Mouse (Mus musculus) CH12.LX (cell line): ENCODE data around the gene Pde4d. TPM values are rescaled to one million over a fixed set of nuclear protein-coding genes. Genes with fewer than 3 reads are reported as not detected.

Source experiments
- DNase-seq: peaks from one replicate; pipeline ENCODE4 v3.0.0-alpha.2; 2013; ENCODE audit errors: extremely low read depth
- H3K27ac ChIP-seq: 2 replicates; pipeline ENCODE4 v1.5.1; 2012; ENCODE audit warnings: low read depth, mild to moderate bottlenecking, control low read depth, moderate library complexity; ENCODE audit not compliant: insufficient read depth
- H3K27me3 ChIP-seq: replicated peaks from 2 replicates; pipeline ENCODE3; 2012; ENCODE audit warnings: inconsistent platforms
- H3K36me3 ChIP-seq, 2 experiments: replicated peaks in 1 of 2; 2 replicates each; pipeline versions ENCODE3 to v1.6.1; 2012; ENCODE audit warnings: inconsistent platforms in 1 of 2, low read length in 1 of 2, mild to moderate bottlenecking in 1 of 2, mixed read lengths in 1 of 2, moderate library complexity in 1 of 2; ENCODE audit not compliant: control insufficient read depth in 1 of 2, insufficient read depth in 1 of 2
- H3K4me1 ChIP-seq, 2 experiments: 2 replicates each; pipeline ENCODE4 v1.6.1; 2012; ENCODE audit warnings: inconsistent platforms in 1 of 2, moderate library complexity in 1 of 2; ENCODE audit not compliant: insufficient read depth in 2 of 2, control insufficient read depth in 1 of 2
- H3K4me2 ChIP-seq: 2 replicates; pipeline ENCODE4 v1.6.1; 2012; ENCODE audit warnings: low read depth, mild to moderate bottlenecking, control low read depth; ENCODE audit not compliant: poor library complexity, insufficient read depth, severe bottlenecking
- H3K4me3 ChIP-seq, 3 experiments: fragments of 150-350 bp in 1 of 3; sonication (generic) in 1 of 3; replicated peaks in 1 of 3; 2 replicates each; pipeline versions ENCODE3 to v1.5.1; 2011 to 2012; ENCODE audit warnings: low read depth in 2 of 3, low read length in 2 of 3, mild to moderate bottlenecking in 2 of 3, moderate library complexity in 2 of 3, control low read depth in 1 of 3, improper control_type of control experiment in 1 of 3, inconsistent platforms in 1 of 3, mixed read lengths in 1 of 3; ENCODE audit not compliant: poor library complexity in 1 of 3
- H3K79me2 ChIP-seq: replicated peaks from 2 replicates; pipeline ENCODE4 v1.6.1; 2012; ENCODE audit warnings: mild to moderate bottlenecking, moderate library complexity; ENCODE audit not compliant: control insufficient read depth, poor library complexity, insufficient read depth, severe bottlenecking; ENCODE audit errors: extremely low read depth
- H3K9ac ChIP-seq: 2 replicates; pipeline ENCODE4 v1.6.1; 2012; ENCODE audit warnings: low read depth, mild to moderate bottlenecking, control low read depth, moderate library complexity; ENCODE audit not compliant: insufficient read depth
- H3K9me3 ChIP-seq: replicated peaks from 2 replicates; pipeline ENCODE3; 2012; ENCODE audit warnings: low read length, inconsistent platforms, mixed read lengths
- CTCF ChIP-seq, 2 experiments: IDR thresholded peaks in 1 of 2; conservative IDR thresholded peaks in 1 of 2; 2 replicates each; pipeline ENCODE4 v1.5.1; 2011 to 2012; ENCODE audit warnings: low read depth in 2 of 2, low read length in 2 of 2, improper control_type of control experiment in 1 of 2, inconsistent platforms in 1 of 2, mild to moderate bottlenecking in 1 of 2, moderate library complexity in 1 of 2
- E2F4 ChIP-seq: IDR thresholded peaks from 2 replicates; pipeline ENCODE4 v1.6.1; 2011; ENCODE audit warnings: low read depth, low read length, improper control_type of control experiment; ENCODE audit not compliant: insufficient replicate concordance
- ELF1 ChIP-seq: IDR thresholded peaks from 2 replicates; pipeline ENCODE4 v1.6.1; 2014; ENCODE audit warnings: low read depth, mild to moderate bottlenecking, inconsistent platforms, low read length, improper control_type of control experiment
- EP300 ChIP-seq: IDR thresholded peaks from 2 replicates; pipeline ENCODE4 v1.6.1; 2011; ENCODE audit warnings: low read length, improper control_type of control experiment
- ETS1 ChIP-seq: conservative IDR thresholded peaks from 2 replicates; pipeline ENCODE4 v1.6.1; 2012; ENCODE audit warnings: low read depth, mild to moderate bottlenecking, inconsistent platforms, low read length, improper control_type of control experiment, moderate library complexity
- GABPA ChIP-seq: IDR thresholded peaks from 2 replicates; pipeline ENCODE4 v1.6.1; 2012; ENCODE audit warnings: low read depth, low read length, improper control_type of control experiment, inconsistent platforms; ENCODE audit not compliant: insufficient replicate concordance
- JUND ChIP-seq: conservative IDR thresholded peaks from 2 replicates; pipeline ENCODE4 v1.6.1; 2011; ENCODE audit warnings: low read depth, low read length, improper control_type of control experiment
- MAFK ChIP-seq: IDR thresholded peaks from 2 replicates; pipeline ENCODE4 v1.6.1; 2011; ENCODE audit warnings: low read length, improper control_type of control experiment; ENCODE audit not compliant: insufficient replicate concordance
- MAX ChIP-seq: IDR thresholded peaks from 2 replicates; pipeline ENCODE4 v1.6.1; 2011; ENCODE audit warnings: low read length, improper control_type of control experiment
- MAZ ChIP-seq: IDR thresholded peaks from 2 replicates; pipeline ENCODE4 v1.6.1; 2012; ENCODE audit warnings: low read depth, mild to moderate bottlenecking, inconsistent platforms, low read length, improper control_type of control experiment, moderate library complexity
- MXI1 ChIP-seq: IDR thresholded peaks from 2 replicates; pipeline ENCODE4 v1.6.1; 2011; ENCODE audit warnings: mild to moderate bottlenecking, low read depth, low read length, improper control_type of control experiment
- MYC ChIP-seq: IDR thresholded peaks from 2 replicates; pipeline ENCODE4 v1.6.1; 2011; ENCODE audit warnings: low read depth, mild to moderate bottlenecking, improper control_type of control experiment, low read length
- PAX5 ChIP-seq: IDR thresholded peaks from 2 replicates; pipeline ENCODE4 v1.6.1; 2012; ENCODE audit warnings: low read length, inconsistent platforms, mixed read lengths
- POLR2A ChIP-seq: IDR thresholded peaks from 2 replicates; pipeline ENCODE4 v1.6.1; 2011; ENCODE audit warnings: low read depth, mild to moderate bottlenecking, improper control_type of control experiment, low read length
- POLR2AphosphoS2 ChIP-seq: IDR thresholded peaks from 2 replicates; pipeline ENCODE4 v1.6.1; 2011; ENCODE audit warnings: low read depth, low read length, improper control_type of control experiment
- RAD21 ChIP-seq: IDR thresholded peaks from 2 replicates; pipeline ENCODE4 v1.6.1; 2011; ENCODE audit warnings: low read depth, mild to moderate bottlenecking, low read length, improper control_type of control experiment, moderate library complexity
- SMC3 ChIP-seq: IDR thresholded peaks from 2 replicates; pipeline ENCODE4 v1.6.1; 2011; ENCODE audit warnings: low read depth, low read length, improper control_type of control experiment
- TBP ChIP-seq: conservative IDR thresholded peaks from 2 replicates; pipeline ENCODE4 v1.6.1; 2011; ENCODE audit warnings: low read depth, low read length, improper control_type of control experiment
- UBTF ChIP-seq: IDR thresholded peaks from 2 replicates; pipeline ENCODE4 v1.6.1; 2012; ENCODE audit warnings: low read depth, mild to moderate bottlenecking, inconsistent platforms, low read length, improper control_type of control experiment, moderate library complexity
- USF1 ChIP-seq: IDR thresholded peaks from 2 replicates; pipeline ENCODE4 v1.6.1; 2014; ENCODE audit warnings: low read depth, mild to moderate bottlenecking, inconsistent platforms, low read length, improper control_type of control experiment
- USF2 ChIP-seq: conservative IDR thresholded peaks from 2 replicates; pipeline ENCODE4 v1.6.1; 2011; ENCODE audit warnings: low read depth, low read length, improper control_type of control experiment
- ZKSCAN1 ChIP-seq: IDR thresholded peaks from 2 replicates; pipeline ENCODE4 v1.6.1; 2012; ENCODE audit warnings: low read depth, inconsistent platforms, low read length, improper control_type of control experiment, borderline replicate concordance
- dilution Hi-C: fragments of 300-500 bp; cut with MboI; formaldehyde crosslinking; loops from 2 replicates; pipeline ENCODE4 v1.14.3; 2020; ENCODE audit warnings: low sequenced_read_pairs; ENCODE audit not compliant: extremely low pct_unique_long_range_greater_than_20kb, extremely low pct_ligation_motif_present
- in situ Hi-C: fragments of 300-500 bp; cut with MboI; formaldehyde crosslinking; loops from 3 replicates; pipeline ENCODE4 v1.14.3; 2019; ENCODE audit warnings: low sequenced_read_pairs, low pct_ligation_motif_present, low pct_unique_long_range_greater_than_20kb, mixed read lengths
- polyA plus RNA-seq: library from polyadenylated mRNA; unstranded; fragments of >175 nt; gene quantifications from 2 replicates; pipeline ENCODE4 v1.2.1, GENCODE M21; 2012; ENCODE audit warnings: low read depth; ENCODE audit not compliant: insufficient read length
- total RNA-seq, 2 experiments: library from RNA; depleted of rRNA; stranded (reverse); fragments of 300-350 nt in 1 of 2; fragments of >200 nt in 1 of 2; gene quantifications; 2 replicates each; pipeline ENCODE4 v1.2.3; 2012 to 2014

Gene Pde4d
- total and polyA plus RNA-seq, 3 experiments, result not detected

DNA sequence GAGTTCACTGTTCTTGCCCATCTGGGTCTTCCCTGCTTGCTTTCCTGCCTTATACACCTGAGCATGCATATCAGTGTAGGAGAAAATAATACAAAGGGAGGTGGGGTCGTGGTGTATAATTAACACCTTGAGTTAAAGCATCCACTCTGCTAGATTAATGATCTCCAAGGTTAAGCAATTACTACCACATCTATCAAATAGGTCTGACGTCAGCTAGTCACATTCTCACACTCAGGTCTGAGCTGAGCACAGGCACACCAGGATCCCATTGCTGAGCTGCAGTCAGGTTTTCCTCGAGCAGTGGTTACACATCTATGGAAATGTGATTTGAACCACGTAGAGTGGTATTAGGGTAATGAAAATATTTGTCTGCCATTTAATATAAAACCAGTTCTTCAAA is 1348.9 kb downstream of the Pde4d start:
- DNase-seq, result no peak
- dilution Hi-C loops, result no loop called here
- peaks cover 51% of the 10 kb centered on the region for H3K9me3 ChIP-seq
- H3K27me3 ChIP-seq, result no peaks in the 10 kb centered on the region
- H3K4me2 ChIP-seq, result no peak overlapping the region
- H3K4me1 ChIP-seq, result no peaks in the 10 kb centered on the region
- H3K36me3 ChIP-seq, result no peaks in the 10 kb centered on the region
- H3K79me2 ChIP-seq, result no peaks in the 10 kb centered on the region
- no peak overlapping the region for H3K4me3 ChIP-seq
- in situ Hi-C loops, result no loop called here
- H3K27ac ChIP-seq, result no peak overlapping the region
- no peak for TF ChIP-seq GABPA
- TF ChIP-seq RAD21, result no peak
- TF ChIP-seq TBP, result no peak
- TF ChIP-seq POLR2A, result no peak
- no peak for TF ChIP-seq EP300
- no peak for TF ChIP-seq PAX5
- no peak for TF ChIP-seq ETS1
- no peak for TF ChIP-seq SMC3
- TF ChIP-seq POLR2AphosphoS2, result no peak
- no peak for TF ChIP-seq USF1
- no peak for TF ChIP-seq E2F4
- no peak for TF ChIP-seq MAFK
- no peak for TF ChIP-seq USF2
- no peak for TF ChIP-seq MYC
- TF ChIP-seq UBTF, result no peak
- TF ChIP-seq MAX, result no peak
- no peak for TF ChIP-seq ZKSCAN1
- TF ChIP-seq CTCF (conservative IDR thresholded peaks at IDR 0.05 in 1 of 2, IDR thresholded peaks at IDR 0.05 in 1 of 2; ENCODE audit: low read depth in 2 of 2, low read length in 2 of 2), result no peak
- no peak for TF ChIP-seq MXI1
- H3K9ac ChIP-seq, result no peak overlapping the region

DNA sequence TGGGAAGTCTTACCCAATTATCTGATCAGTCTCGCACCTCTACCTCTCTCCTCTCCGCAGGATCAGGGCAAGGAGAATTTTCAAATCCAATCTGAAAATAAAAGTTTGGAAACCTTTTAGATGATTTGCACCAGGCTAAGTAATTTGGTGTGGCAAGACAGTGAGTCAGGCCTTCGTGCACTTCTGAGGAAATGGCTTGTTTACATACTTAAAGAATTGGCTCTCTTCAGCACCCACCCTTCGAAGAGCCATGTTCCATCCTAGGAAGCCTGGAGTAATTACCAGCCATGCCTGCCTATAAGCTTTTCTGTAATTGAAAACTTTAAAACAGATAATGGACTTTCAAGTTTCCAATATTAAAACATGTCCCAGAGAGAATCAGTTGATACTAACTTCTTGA is 1352.5 kb downstream of the Pde4d start:
- H3K27me3 ChIP-seq, result no peaks in the 10 kb centered on the region
- H3K4me3 ChIP-seq, result no peak overlapping the region
- peaks cover 51% of the 10 kb centered on the region for H3K9me3 ChIP-seq
- no peak for DNase-seq
- H3K36me3 ChIP-seq, result no peaks in the 10 kb centered on the region
- dilution Hi-C loops (no loop called here), in situ Hi-C loops (no loop called here)
- no peaks in the 10 kb centered on the region for H3K79me2 ChIP-seq
- H3K27ac ChIP-seq, result no peak overlapping the region
- H3K4me1 ChIP-seq, result no peaks in the 10 kb centered on the region
- no peak overlapping the region for H3K4me2 ChIP-seq
- no peak for TF ChIP-seq CTCF (conservative IDR thresholded peaks at IDR 0.05 in 1 of 2, IDR thresholded peaks at IDR 0.05 in 1 of 2; ENCODE audit: low read depth in 2 of 2, low read length in 2 of 2)
- no peak for TF ChIP-seq JUND
- TF ChIP-seq ELF1, result no peak
- TF ChIP-seq MAZ, result no peak
- no peak overlapping the region for H3K9ac ChIP-seq
